Mouse (Mus musculus): ENCODE results near the gene Cplx3. TPM values are rescaled to one million over a fixed set of nuclear protein-coding genes. Genes with fewer than 3 reads are reported as not detected.

The Cplx3 gene
- polyA plus RNA-seq, 1 experiment from 2014 or later, result 3.1 TPM

DNA sequence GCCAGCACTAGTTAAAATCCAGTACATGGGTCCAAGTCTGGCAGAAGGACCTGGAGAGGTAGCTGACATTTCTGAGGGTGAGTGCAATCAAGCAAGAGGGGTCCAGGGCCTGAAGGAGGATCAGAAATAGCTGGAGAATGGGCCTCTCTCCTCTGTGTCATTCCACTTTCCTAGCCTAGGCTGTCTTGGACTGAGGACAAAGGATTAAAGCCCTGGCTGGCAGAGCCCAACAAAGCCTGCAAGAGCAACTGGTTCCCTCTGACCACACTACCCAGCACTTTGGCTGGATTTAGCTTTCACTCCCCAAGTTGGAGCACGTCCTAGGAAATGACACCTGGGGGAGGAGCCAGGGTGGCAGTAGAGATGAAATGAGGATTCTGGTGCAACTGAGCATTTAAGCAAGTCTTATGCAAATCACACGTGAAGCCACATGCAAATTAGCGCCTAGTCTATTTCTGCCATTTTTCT, 4.3 kb upstream of the Cplx3 start:
- WGBS, result 52% methylated on average over 3 of the region's 3 CpGs
- H3K36me3 ChIP-seq, result no peaks in the 10 kb centered on the region
- peaks cover 29% of the 10 kb centered on the region for H3K27me3 ChIP-seq (ENCODE audit: low read depth, poor library complexity, severe bottlenecking)
- peaks cover 32% of the 10 kb centered on the region for H3K4me1 ChIP-seq
- no peak overlapping the region for H3K4me3 ChIP-seq
- H3K9me3 ChIP-seq (replicated peaks), result no peaks in the 10 kb centered on the region
- DNase-seq (ENCODE audit: low spot score), result no peak
- H3K27ac ChIP-seq (replicated peaks), result 0 out of 2 replicates have a peak overlapping the region, but pooled peaks have one; percentile 33

GRCm38 (mm10) chr9:57609803-57610202, 3.7 kb upstream of the Cplx3 start:
- Histone ChIP-seq H3K36me3 (no peaks in the 10 kb centered on the region), H3K27ac (replicated peaks) (0 out of 2 replicates have a peak overlapping the region, but pooled peaks have one; percentile 33)
- 67% methylated on average over 3 of the region's 3 CpGs for WGBS

DNA sequence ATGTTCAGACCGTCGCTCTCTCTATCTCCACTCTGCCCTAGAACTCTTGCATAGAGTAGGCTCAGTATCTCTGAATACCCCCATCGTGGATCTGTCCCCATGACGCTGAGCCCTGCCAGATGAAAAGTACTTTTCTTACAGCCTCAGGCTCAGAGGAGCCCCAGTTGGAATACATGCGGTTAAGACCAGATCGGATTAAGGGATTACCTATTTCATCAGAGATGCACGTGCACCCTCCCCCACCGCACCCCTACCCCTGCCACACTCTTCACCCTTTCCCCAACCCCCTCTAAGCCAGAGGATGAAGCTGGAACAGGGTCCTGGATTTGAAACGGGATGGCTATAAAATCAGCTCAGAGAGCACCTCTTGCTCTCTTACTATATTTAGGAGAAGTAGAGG, 578 bp downstream of the Cplx3 start:
- no peak for DNase-seq (ENCODE audit: low spot score)
- Histone ChIP-seq H3K27ac (replicated peaks) (no peak overlapping the region), H3K27me3 (ENCODE audit: low read depth, poor library complexity, severe bottlenecking) (peaks cover 39% of the 10 kb centered on the region), H3K4me1 (peaks cover 54% of the 10 kb centered on the region), H3K4me3 (no peak overlapping the region), H3K36me3 (no peaks in the 10 kb centered on the region), H3K9me3 (replicated peaks) (no peaks in the 10 kb centered on the region)
- 11% methylated on average over 9 of the region's 9 CpGs for WGBS

More at GRCm38 (mm10) chr9:57609803-57610202, 3.7 kb upstream of the Cplx3 start:
- H3K27me3 ChIP-seq (ENCODE audit: low read depth, poor library complexity, severe bottlenecking), result peaks cover 35% of the 10 kb centered on the region
- H3K4me1 ChIP-seq, result peaks cover 38% of the 10 kb centered on the region
- DNase-seq (ENCODE audit: low spot score), result no peak
- no peaks in the 10 kb centered on the region for H3K9me3 ChIP-seq (replicated peaks)
- H3K4me3 ChIP-seq, result no peak overlapping the region

- no peak for DNase-seq (ENCODE audit: low spot score)
- Histone ChIP-seq H3K27me3 (ENCODE audit: low read depth, poor library complexity, severe bottlenecking) (peaks cover 39% of the 10 kb centered on the region), H3K9me3 (replicated peaks) (no peaks in the 10 kb centered on the region), H3K4me1 (peaks cover 54% of the 10 kb centered on the region), H3K4me3 (no peak overlapping the region), H3K27ac (replicated peaks) (no peak overlapping the region), H3K36me3 (no peaks in the 10 kb centered on the region)
- 77% methylated on average over 4 of the region's 4 CpGs for WGBS
These were observed 1.2 kb downstream of the Cplx3 start for GRCm38 (mm10) chr9:57604875-57605274.

DNA sequence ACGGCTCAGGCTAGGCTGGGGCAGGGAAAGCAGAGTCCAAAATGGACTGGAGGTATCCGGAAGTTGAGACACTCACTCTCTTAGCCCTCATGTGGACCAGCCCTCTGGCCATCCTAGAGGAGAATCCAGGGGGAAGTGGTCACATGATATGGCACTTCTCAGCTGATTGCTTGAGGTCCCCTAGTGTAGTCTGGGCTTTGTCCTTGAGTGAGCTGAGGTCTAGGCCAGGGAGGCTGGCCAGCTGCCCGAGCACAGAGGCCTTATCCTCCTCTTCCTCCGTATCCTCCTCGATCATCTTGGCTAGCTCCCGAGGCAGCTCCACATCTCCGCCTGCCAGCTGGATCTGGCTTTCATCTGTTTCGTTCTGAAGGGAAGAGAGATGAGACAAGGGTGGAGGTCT, 4.0 kb downstream of the Cplx3 start:
- H3K9me3 ChIP-seq (replicated peaks), result no peaks in the 10 kb centered on the region
- no peaks in the 10 kb centered on the region for H3K36me3 ChIP-seq

GRCm38 (mm10) chr9:57601353-57601706, 4.8 kb downstream of the Cplx3 start:
- Histone ChIP-seq H3K4me3 (no peak overlapping the region), H3K36me3 (no peaks in the 10 kb centered on the region), H3K27ac (replicated peaks) (peak overlapping the region; percentile 65), H3K27me3 (ENCODE audit: low read depth, poor library complexity, severe bottlenecking) (peaks cover 19% of the 10 kb centered on the region), H3K4me1 (peaks cover 74% of the 10 kb centered on the region), H3K9me3 (replicated peaks) (no peaks in the 10 kb centered on the region)
- 83% methylated on average over 2 of the region's 2 CpGs for WGBS
- no peak for DNase-seq (ENCODE audit: low spot score)

More for the DNA sequence above, 4.0 kb downstream of the Cplx3 start:
- Histone ChIP-seq H3K27ac (replicated peaks) (peak overlapping the region; percentile 42), H3K27me3 (ENCODE audit: low read depth, poor library complexity, severe bottlenecking) (peaks cover 27% of the 10 kb centered on the region), H3K4me3 (no peak overlapping the region), H3K4me1 (peaks cover 79% of the 10 kb centered on the region)
- no peak for DNase-seq (ENCODE audit: low spot score)
- 78% methylated on average over 8 of the region's 8 CpGs for WGBS

GRCm38 (mm10) chr9:57600620-57601352, 5.3 kb downstream of the Cplx3 start:
- Histone ChIP-seq H3K27ac (replicated peaks) (peak overlapping the region; percentile 65), H3K4me3 (0 out of 2 replicates have a peak overlapping the region, but pooled peaks have one; percentile 14), H3K36me3 (no peaks in the 10 kb centered on the region), H3K9me3 (replicated peaks) (no peaks in the 10 kb centered on the region), H3K27me3 (ENCODE audit: low read depth, poor library complexity, severe bottlenecking) (peaks cover 14% of the 10 kb centered on the region; the same call in 1 of the 2 replicates), H3K4me1 (peaks cover 69% of the 10 kb centered on the region)
- DNase-seq (ENCODE audit: low spot score), result peak; percentile 42
- 8% methylated on average over 3 of the region's 3 CpGs for WGBS

DNA sequence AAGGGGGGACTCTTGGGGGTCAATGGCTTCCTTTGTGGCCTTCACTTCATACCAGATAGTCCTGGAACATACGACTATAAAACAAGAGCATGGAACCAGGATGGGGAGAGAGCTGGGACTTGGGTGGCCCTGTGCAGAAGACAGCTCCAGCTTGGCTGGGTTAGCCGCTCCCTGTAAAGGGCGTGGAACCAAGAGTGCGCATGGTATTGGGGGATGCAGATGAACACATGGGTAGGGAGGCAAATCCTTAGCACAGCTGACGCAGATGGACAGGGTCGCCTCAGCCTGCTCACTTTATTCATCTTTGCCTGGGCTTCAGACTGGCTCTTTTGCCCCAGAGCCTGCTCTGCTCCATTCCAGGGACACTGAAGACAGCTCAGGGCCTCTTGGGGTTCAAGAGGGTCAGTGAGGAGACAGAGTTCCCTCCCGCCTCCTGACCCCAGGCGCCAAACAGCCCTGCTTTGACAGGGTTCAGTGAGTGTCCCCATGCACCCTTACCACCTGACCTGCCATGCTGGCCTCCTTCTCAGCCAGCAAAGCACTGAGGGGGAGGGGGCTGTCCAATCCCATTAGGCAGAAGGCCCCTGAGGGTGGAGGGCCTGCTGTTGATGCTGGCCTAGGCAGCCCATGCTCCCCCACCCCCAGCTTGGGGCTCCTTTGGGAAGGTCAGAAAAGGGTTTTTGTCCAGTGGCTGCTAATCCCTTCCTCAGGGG, 7.1 kb downstream of the Cplx3 start:
- Histone ChIP-seq H3K4me3 (no peak overlapping the region), H3K9me3 (replicated peaks) (no peaks in the 10 kb centered on the region), H3K27me3 (ENCODE audit: low read depth, poor library complexity, severe bottlenecking) (no peaks in the 10 kb centered on the region), H3K27ac (replicated peaks) (peak overlapping the region; percentile 65), H3K36me3 (peaks cover 15% of the 10 kb centered on the region), H3K4me1 (peaks cover 62% of the 10 kb centered on the region)
- DNase-seq (ENCODE audit: low spot score), result peak; percentile 63
- WGBS, result 25% methylated on average over 8 of the region's 8 CpGs

GRCm38 (mm10) chr9:57597929-57598382, 8.1 kb downstream of the Cplx3 start:
- Histone ChIP-seq H3K4me3 (no peak overlapping the region), H3K27me3 (ENCODE audit: low read depth, poor library complexity, severe bottlenecking) (no peaks in the 10 kb centered on the region), H3K36me3 (peaks cover 26% of the 10 kb centered on the region), H3K4me1 (peaks cover 72% of the 10 kb centered on the region), H3K27ac (replicated peaks) (peak overlapping the region; percentile 65), H3K9me3 (replicated peaks) (no peaks in the 10 kb centered on the region)
- DNase-seq (ENCODE audit: low spot score), result peak; percentile 38
- WGBS, result 25% methylated on average over 4 of the region's 4 CpGs

- no peaks in the 10 kb centered on the region for H3K27me3 ChIP-seq (ENCODE audit: low read depth, poor library complexity, severe bottlenecking)
- peaks cover 31% of the 10 kb centered on the region for H3K36me3 ChIP-seq
- WGBS, result 90% methylated on average over 8 of the region's 8 CpGs
- H3K27ac ChIP-seq (replicated peaks), result peak overlapping the region; percentile 65
- peaks cover 73% of the 10 kb centered on the region for H3K4me1 ChIP-seq
- no peak overlapping the region for H3K4me3 ChIP-seq
- DNase-seq (ENCODE audit: low spot score), result no peak
- no peaks in the 10 kb centered on the region for H3K9me3 ChIP-seq (replicated peaks)
These were observed 8.8 kb downstream of the Cplx3 start for GRCm38 (mm10) chr9:57597265-57597664.

GRCm38 (mm10) chr9:57594174-57594509, 11.9 kb downstream of the Cplx3 start:
- no peaks in the 10 kb centered on the region for H3K9me3 ChIP-seq (replicated peaks)
- 0 out of 2 replicates have a peak, but pooled peaks cover 7% of the 10 kb centered on the region for H3K27me3 ChIP-seq (ENCODE audit: low read depth, poor library complexity, severe bottlenecking)
- peak overlapping the region; percentile 61; the same call in 1 of the 2 replicates for H3K27ac ChIP-seq (replicated peaks)
- no peak for DNase-seq (ENCODE audit: low spot score)
- H3K36me3 ChIP-seq, result peaks cover 31% of the 10 kb centered on the region
- WGBS, result 76% methylated on average over 9 of the region's 9 CpGs
- H3K4me3 ChIP-seq, result 0 out of 2 replicates have a peak overlapping the region, but pooled peaks have one; percentile 5
- H3K4me1 ChIP-seq, result peaks cover 65% of the 10 kb centered on the region

DNA sequence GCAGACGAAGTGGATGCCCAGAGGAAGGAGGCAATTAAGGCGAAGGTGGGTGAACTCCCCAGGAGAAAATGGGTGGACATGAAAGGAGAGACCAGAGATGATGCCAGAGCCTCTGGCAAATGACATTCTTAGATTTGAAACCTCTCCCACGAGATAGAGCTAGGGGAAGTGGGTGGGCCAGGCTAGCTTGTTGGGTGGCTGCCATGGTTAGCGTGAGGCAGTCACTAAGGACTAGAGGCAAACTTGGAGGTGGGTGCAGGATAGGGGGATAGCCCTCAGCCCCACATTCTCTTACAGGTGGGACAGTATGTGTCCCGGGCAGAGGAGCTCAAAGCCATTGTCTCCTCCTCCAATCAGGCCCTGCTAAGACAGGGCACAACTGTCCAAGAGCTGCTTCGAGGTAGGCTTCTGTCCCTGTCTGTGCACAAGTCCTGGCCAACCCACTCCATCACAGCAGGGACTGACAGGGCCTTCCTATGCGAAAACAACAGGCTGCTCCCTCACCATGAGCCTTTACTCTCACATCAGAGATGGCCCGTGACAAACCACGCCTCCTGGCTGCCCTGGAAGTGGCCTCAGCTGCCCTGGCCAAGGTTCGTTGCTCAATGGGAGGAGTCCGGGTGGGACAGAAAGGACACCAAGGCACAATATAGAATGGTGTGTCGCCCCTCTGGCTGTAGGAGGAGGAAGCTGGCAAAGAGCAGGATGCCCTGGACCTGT, 12.5 kb downstream of the Cplx3 start:
- Histone ChIP-seq H3K4me3 (0 out of 2 replicates have a peak overlapping the region, but pooled peaks have one; percentile 5), H3K4me1 (peaks cover 65% of the 10 kb centered on the region), H3K9me3 (replicated peaks) (no peaks in the 10 kb centered on the region), H3K27me3 (ENCODE audit: low read depth, poor library complexity, severe bottlenecking) (0 out of 2 replicates have a peak, but pooled peaks cover 7% of the 10 kb centered on the region), H3K27ac (replicated peaks) (peak overlapping the region; percentile 61; the same call in 1 of the 2 replicates), H3K36me3 (peaks cover 31% of the 10 kb centered on the region)
- DNase-seq (ENCODE audit: low spot score), result peak; percentile 33
- 52% methylated on average over 12 of the region's 12 CpGs for WGBS
